Mouse (Mus musculus) myocyte (in vitro differentiated cells): ENCODE data around the gene Slc25a13.

Source experiments
- CEBPB ChIP-seq: IDR thresholded peaks from 2 replicates; pipeline ENCODE4 v1.6.1; 2011; ENCODE audit warnings: mild to moderate bottlenecking, moderate library complexity; ENCODE audit not compliant: poor library complexity, insufficient read depth, severe bottlenecking
- E2F4 ChIP-seq: IDR thresholded peaks from one replicate; pipeline ENCODE4 v1.6.1; 2011; ENCODE audit warnings: mild to moderate bottlenecking, control low read depth, moderate library complexity; ENCODE audit not compliant: insufficient read depth
- MAX ChIP-seq: IDR thresholded peaks from one replicate; pipeline ENCODE4 v1.6.1; 2011; ENCODE audit warnings: low read depth, mild to moderate bottlenecking, control low read depth
- MYOD1 ChIP-seq, 3 experiments: IDR thresholded peaks; one replicate each; pipeline ENCODE4 v1.6.1; 2011; ENCODE audit warnings: control low read depth in 2 of 3, low read depth in 2 of 3, mild to moderate bottlenecking in 2 of 3, moderate library complexity in 1 of 3; ENCODE audit not compliant: insufficient read length in 2 of 3, control insufficient read depth in 1 of 3
- MYOG ChIP-seq, 3 experiments: IDR thresholded peaks; one replicate each; pipeline ENCODE4 v1.6.1; 2011; ENCODE audit warnings: control low read depth in 2 of 3, low read depth in 2 of 3, mild to moderate bottlenecking in 2 of 3; ENCODE audit not compliant: insufficient read length in 2 of 3, control insufficient read depth in 1 of 3, insufficient read depth in 1 of 3
- POLR2A ChIP-seq: IDR thresholded peaks from one replicate; pipeline ENCODE4 v1.6.1; 2011; ENCODE audit warnings: low read depth, mild to moderate bottlenecking, control low read depth, moderate library complexity; ENCODE audit not compliant: insufficient read length
- POLR2AphosphoS2 ChIP-seq: IDR thresholded peaks from one replicate; pipeline ENCODE4 v1.6.1; 2011; ENCODE audit warnings: low read depth, control low read depth; ENCODE audit not compliant: insufficient read length
- REST ChIP-seq: IDR thresholded peaks from one replicate; pipeline ENCODE4 v1.6.1; 2011; ENCODE audit warnings: mild to moderate bottlenecking, control low read depth, moderate library complexity; ENCODE audit not compliant: insufficient read depth, insufficient read length
- TCF12 ChIP-seq: IDR thresholded peaks from one replicate; pipeline ENCODE4 v1.6.1; 2011; ENCODE audit warnings: mild to moderate bottlenecking, control low read depth; ENCODE audit not compliant: poor library complexity, insufficient read depth, severe bottlenecking

- TF ChIP-seq POLR2A: no peak
- no peak for TF ChIP-seq E2F4
- TF ChIP-seq POLR2AphosphoS2: no peak
- TF ChIP-seq MYOG (IDR thresholded peaks at IDR 0.05; ENCODE audit: control insufficient read depth in 1 of 3, insufficient read depth in 1 of 3, insufficient read length in 2 of 3, low read depth in 2 of 3): no peak
- no peak for TF ChIP-seq REST
- no peak for TF ChIP-seq MAX
- TF ChIP-seq MYOD1 (IDR thresholded peaks at IDR 0.05; ENCODE audit: control insufficient read depth in 1 of 3, insufficient read length in 2 of 3, low read depth in 2 of 3): no peak
- TF ChIP-seq CEBPB: no peak
- no peak for TF ChIP-seq TCF12
These were observed 219.4 kb downstream of the Slc25a13 start for GRCm38 (mm10) chr6:5997535-5997934.
